Mouse (Mus musculus): ENCODE results near the gene Mmgt2.

Mmgt2 gene

GRCm38 (mm10) chr11:62648591-62649391 is at the start of gene Mmgt2:
Gene Mmgt2, plus strand, starts transcription at chr11:62648664.
- DNase-seq (ENCODE audit: low spot score): peak; percentile 95

GRCm38 (mm10) chr11:62601732-62602618 is 46.5 kb upstream of the Mmgt2 start:
- DNase-seq (ENCODE audit: low spot score): no peak

- peak; percentile 86 for DNase-seq (ENCODE audit: low spot score)
Measured at GRCm38 (mm10) chr11:62602619-62603311, 45.7 kb upstream of the Mmgt2 start.

DNA sequence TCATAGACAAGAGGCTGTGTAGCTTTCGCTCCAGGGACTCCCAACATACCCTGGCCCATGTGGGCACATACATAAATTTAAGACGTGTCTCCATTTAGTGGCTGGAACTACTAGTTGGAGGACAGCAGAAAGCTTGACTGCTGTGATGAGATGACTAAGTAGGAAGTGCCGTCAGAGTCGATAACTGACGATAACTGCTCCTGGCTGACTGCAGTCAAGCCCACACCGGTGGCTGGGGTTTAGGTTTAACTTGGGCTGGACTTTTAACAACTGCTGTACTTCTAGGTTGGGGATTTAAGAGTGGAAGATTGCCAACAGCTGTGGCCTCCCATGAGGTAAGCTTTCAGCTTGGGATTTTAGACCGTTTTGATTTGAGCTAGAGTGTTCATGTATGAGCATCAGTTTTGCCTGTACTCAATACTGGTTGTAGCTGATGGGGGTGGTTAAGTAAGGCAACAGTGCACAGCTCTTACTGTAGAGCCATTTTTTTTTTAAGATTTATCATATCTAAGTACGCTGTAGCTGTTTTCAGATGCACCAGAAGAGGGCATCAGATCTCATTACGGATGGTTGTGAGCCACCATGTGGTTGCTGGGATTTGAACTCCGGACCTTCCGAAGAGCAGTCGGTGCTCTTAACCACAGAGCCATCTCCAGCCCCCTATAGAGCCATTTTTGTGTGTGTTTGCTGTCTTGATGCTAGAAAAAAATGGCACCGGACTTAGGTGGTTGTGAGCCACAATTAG is 45.0 kb upstream of the Mmgt2 start:
- no peak for DNase-seq (ENCODE audit: low spot score)

- DNase-seq (ENCODE audit: low spot score): no peak
Measured at GRCm38 (mm10) chr11:62604123-62604706, 44.2 kb upstream of the Mmgt2 start.

GRCm38 (mm10) chr11:62604886-62605618 is 43.4 kb upstream of the Mmgt2 start:
- DNase-seq (ENCODE audit: low spot score): no peak

GRCm38 (mm10) chr11:62605619-62606298 is 42.7 kb upstream of the Mmgt2 start:
- DNase-seq (ENCODE audit: low spot score): no peak

DNA sequence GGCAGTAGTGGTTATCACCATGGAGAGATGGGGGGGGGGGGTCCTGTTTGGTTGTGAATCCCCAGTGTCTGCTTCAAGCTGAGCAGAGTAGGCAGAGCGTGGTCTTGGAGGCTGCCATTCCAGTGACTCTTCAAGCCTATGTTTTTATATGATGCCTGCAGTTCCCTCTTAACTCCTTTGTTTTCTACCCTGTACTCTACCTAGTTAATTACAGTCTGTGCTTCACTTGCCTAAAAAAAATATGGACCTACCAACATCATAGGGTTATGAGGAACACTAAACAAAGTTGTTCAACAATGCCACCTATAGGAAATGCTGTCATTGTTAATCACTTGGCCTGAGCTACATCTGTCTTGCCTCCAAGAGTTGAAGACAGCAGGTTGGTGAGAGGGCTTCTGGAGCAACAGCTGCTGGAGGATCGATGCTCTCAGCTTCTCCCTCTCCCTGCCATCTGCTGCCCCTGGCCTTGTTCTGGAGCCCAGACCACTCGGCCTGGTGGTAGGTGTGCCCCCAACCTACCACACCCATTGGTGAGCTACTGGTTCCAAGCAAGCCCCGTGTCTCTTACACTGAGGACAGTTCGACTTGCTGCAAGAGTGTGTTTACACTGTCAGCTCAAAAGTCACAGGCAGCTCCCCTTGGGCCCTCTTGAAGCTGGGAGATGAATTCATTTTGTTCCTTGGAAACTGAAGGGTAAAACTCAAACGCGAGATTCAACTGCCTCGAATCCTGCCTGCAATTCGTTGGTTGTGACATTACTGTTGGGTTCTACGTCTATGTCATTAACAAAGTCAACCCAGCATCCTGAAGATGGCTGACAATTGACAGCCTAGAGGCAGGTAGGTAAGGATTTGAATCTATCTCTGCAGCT is 41.9 kb upstream of the Mmgt2 start:
- no peak for DNase-seq (ENCODE audit: low spot score)

DNA sequence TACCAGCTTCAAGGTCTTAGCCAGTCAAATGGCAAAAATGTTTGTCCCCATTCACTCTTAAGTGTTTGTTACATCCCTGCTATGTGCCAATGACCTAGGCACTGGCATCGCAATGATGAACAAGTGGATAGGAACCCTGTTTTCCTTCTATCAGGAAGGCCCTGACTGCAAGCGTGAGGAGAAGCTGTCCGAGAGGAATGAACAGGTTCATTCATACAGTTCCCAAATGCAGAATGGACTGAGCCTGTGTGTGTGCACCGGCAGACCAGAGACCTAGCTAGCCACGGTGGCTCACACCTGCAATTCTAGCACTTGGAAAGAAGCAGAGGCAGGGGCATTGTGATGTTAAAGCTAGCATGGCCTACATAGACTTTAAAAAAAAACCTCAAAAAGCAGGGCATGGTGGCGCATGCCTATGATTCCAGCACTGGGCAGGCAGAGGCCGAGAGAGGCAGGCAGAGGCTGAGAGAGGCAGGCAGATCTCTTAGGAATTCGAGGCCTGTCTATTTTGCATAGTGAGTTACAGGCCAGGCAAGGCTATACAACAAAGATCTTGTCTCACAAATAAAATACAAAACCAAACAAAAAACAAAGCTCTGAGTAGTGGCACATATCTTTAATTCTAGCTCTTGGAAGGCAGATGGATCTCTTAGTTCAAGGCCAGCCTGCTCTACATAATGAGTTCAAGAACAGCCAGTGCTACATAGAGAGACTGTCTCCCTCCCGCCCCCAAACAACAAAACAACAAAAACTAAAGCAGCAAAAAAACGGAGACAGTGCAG is 41.1 kb upstream of the Mmgt2 start:
- no peak for DNase-seq (ENCODE audit: low spot score)

DNA sequence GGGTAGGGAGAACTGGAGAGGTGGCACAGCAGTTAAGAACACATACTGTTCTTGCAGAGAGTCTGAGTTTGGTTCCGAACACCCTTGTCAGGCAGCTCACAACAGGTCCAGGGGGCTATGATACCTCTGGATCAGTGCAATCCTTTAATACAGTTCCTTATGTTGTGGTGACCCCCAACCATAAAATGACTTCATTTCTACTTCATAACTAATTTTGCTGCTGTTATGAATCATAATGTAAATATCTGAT is 40.6 kb upstream of the Mmgt2 start:
- no peak for DNase-seq (ENCODE audit: low spot score)

DNA sequence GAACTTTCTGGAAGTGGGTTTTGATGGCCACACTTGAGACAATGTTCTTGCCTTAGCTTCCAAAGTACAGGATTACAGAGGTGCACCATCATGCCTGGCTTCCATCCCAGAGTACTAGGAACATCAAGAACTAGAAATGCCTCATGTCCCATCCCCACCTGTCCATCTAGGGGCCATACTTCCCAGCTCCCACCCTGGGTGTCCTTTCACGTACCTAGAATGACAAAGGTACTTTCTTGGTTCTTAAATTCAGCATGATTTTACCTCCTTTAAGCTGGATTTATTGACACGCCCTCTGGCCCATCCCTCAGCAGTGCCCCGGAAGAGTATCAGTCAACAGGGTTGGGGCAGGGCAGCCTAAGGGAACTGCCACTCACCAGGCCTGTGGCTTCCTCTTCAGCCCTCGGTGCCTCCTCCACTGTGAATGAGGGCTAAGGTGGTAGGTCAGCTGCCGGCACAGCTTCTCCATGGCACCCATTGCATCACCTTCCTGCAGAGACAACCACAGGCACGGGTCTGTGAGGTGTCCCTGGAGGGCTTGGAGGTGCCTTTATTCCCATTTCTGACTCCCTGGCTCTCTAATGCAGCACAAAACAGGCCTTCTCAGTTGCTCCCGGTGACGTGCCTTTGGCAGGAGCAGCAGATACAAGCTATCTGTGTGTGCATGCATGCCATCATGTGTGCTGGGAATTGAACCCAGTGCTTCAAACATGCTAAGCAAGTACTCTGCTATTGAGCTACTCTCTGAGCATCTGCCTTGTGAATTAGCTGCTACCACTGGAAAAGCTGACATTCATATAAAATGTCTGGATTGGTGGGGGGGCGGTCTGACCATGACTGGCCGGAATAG is 39.4 kb upstream of the Mmgt2 start:
- no peak for DNase-seq (ENCODE audit: low spot score)

- DNase-seq (ENCODE audit: low spot score): no peak
Measured at GRCm38 (mm10) chr11:62610304-62610703, 38.2 kb upstream of the Mmgt2 start.

GRCm38 (mm10) chr11:62612604-62613003 is 35.9 kb upstream of the Mmgt2 start:
- DNase-seq (ENCODE audit: low spot score): no peak

GRCm38 (mm10) chr11:62613657-62614365 is 34.7 kb upstream of the Mmgt2 start:
- peak; percentile 94 for DNase-seq (ENCODE audit: low spot score)

DNA sequence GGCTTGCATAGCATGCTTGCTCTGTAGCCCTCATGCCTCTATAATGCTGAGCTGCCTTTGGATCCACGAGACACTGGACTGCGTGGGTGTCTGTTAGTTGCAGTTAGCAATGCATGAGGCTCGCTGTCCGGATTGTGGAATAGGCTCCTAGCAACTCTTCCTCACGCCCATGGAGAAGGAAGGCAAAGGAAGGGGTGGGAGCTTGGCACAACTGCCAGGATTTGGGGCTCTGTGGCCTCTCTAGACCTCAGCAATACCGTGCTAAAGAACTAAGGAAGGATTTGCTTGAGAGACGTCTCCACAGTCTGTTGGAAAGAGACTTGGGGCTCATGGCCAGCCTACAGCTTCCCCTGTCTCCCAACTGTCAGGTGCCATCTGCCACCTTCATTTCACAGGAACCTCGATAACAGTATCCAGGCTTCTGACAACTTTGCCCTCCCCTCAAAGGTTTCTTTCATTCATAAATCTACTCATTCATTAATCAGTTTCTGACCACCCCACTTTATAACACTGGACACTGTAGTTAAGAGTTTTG is 33.5 kb upstream of the Mmgt2 start:
- no peak for DNase-seq (ENCODE audit: low spot score)

DNA sequence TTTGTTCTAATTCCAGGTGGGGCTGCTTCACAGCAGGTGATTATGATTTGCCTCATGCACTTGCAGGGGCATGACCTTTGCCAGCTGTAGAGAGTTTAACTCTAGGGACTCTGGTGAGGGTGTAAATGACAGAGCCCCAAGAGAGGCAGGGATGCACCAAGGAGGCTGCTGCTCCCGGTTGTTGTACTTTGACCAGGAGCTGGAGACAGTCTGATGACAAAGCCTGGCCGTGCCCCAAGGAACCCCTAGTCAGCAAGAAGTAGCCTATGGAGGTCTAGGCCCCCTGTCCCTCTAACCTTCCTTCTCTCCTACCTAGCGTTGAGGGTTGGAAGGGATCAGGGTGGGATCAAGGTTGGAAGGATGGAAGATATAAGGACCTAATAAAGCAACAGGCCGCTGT is 33.0 kb upstream of the Mmgt2 start:
- DNase-seq (ENCODE audit: low spot score): no peak

GRCm38 (mm10) chr11:62621079-62621478 is 27.4 kb upstream of the Mmgt2 start:
- DNase-seq (ENCODE audit: low spot score): no peak
